Mouse (Mus musculus): ENCODE data around the gene Zdhhc19. TPM values are rescaled to one million over a fixed set of nuclear protein-coding genes. Genes with fewer than 3 reads are reported as not detected.

Gene Zdhhc19
- polyA plus RNA-seq, 1 experiment from 2014 or later, result 0.22 TPM

GRCm38 (mm10) chr16:32588568-32588967 is 92.5 kb downstream of the Zdhhc19 start:
- Histone ChIP-seq H3K27ac (replicated peaks) (no peak overlapping the region), H3K4me2 (no peak overlapping the region), H3K36me3 (no peaks in the 10 kb centered on the region), H3K9ac (no peak overlapping the region), H3K4me1 (replicated peaks) (no peaks in the 10 kb centered on the region), H3K9me3 (no peaks in the 10 kb centered on the region), H3K4me3 (no peak overlapping the region), H3K27me3 (no peaks in the 10 kb centered on the region)
- WGBS, result 91% methylated on average over 3 of the region's 3 CpGs
- ATAC-seq (ENCODE audit: low FRiP score, low read depth), result no peak

- H3K27me3 ChIP-seq, result no peaks in the 10 kb centered on the region
Measured at GRCm38 (mm10) chr16:32591521-32591920, 95.5 kb downstream of the Zdhhc19 start.

GRCm38 (mm10) chr16:32593283-32593805 is 97.3 kb downstream of the Zdhhc19 start:
- 92% methylated on average over 5 of the region's 5 CpGs for WGBS
- Histone ChIP-seq H3K9ac (no peak overlapping the region), H3K36me3 (no peaks in the 10 kb centered on the region), H3K27ac (replicated peaks) (no peak overlapping the region), H3K27me3 (no peaks in the 10 kb centered on the region), H3K4me3 (no peak overlapping the region), H3K4me2 (no peak overlapping the region), H3K9me3 (no peaks in the 10 kb centered on the region), H3K4me1 (replicated peaks) (no peaks in the 10 kb centered on the region)
- ATAC-seq (ENCODE audit: low FRiP score, low read depth), result no peak

More at GRCm38 (mm10) chr16:32591521-32591920, 95.5 kb downstream of the Zdhhc19 start:
- H3K36me3 ChIP-seq, result no peaks in the 10 kb centered on the region
- no peak for ATAC-seq (ENCODE audit: low FRiP score, low read depth)
- H3K9ac ChIP-seq, result no peak overlapping the region
- no peak overlapping the region for H3K4me3 ChIP-seq
- H3K9me3 ChIP-seq, result no peaks in the 10 kb centered on the region
- no peak overlapping the region for H3K27ac ChIP-seq (replicated peaks)
- WGBS, result 79% methylated on average over 8 of the region's 8 CpGs
- no peaks in the 10 kb centered on the region for H3K4me1 ChIP-seq (replicated peaks)
- no peak overlapping the region for H3K4me2 ChIP-seq

GRCm38 (mm10) chr16:32593916-32594315 is 97.9 kb downstream of the Zdhhc19 start:
- Histone ChIP-seq H3K9ac (no peak overlapping the region), H3K27me3 (no peaks in the 10 kb centered on the region), H3K9me3 (no peaks in the 10 kb centered on the region), H3K4me1 (replicated peaks) (no peaks in the 10 kb centered on the region), H3K4me2 (no peak overlapping the region), H3K36me3 (no peaks in the 10 kb centered on the region), H3K27ac (replicated peaks) (no peak overlapping the region), H3K4me3 (no peak overlapping the region)
- WGBS, result 80% methylated on average over 5 of the region's 5 CpGs
- no peak for ATAC-seq (ENCODE audit: low FRiP score, low read depth)

- Histone ChIP-seq H3K9me3 (no peaks in the 10 kb centered on the region), H3K4me2 (no peak overlapping the region), H3K36me3 (no peaks in the 10 kb centered on the region), H3K4me3 (no peak overlapping the region), H3K27ac (replicated peaks) (no peak overlapping the region), H3K27me3 (no peaks in the 10 kb centered on the region), H3K9ac (no peak overlapping the region), H3K4me1 (replicated peaks) (no peaks in the 10 kb centered on the region)
- ATAC-seq (ENCODE audit: low FRiP score, low read depth), result no peak
- WGBS, result 84% methylated on average over 5 of the region's 5 CpGs
Measured at GRCm38 (mm10) chr16:32594701-32595100, 98.6 kb downstream of the Zdhhc19 start.

GRCm38 (mm10) chr16:32595142-32595855 is 99.2 kb downstream of the Zdhhc19 start:
- H3K27ac ChIP-seq (replicated peaks), result no peak overlapping the region
- H3K9me3 ChIP-seq, result no peaks in the 10 kb centered on the region
- H3K4me1 ChIP-seq (replicated peaks), result no peaks in the 10 kb centered on the region
- no peaks in the 10 kb centered on the region for H3K27me3 ChIP-seq
- no peak overlapping the region for H3K9ac ChIP-seq
- no peak overlapping the region for H3K4me3 ChIP-seq
- no peak for ATAC-seq (ENCODE audit: low FRiP score, low read depth)
- H3K4me2 ChIP-seq, result no peak overlapping the region
- WGBS, result 86% methylated on average over 10 of the region's 10 CpGs
- no peaks in the 10 kb centered on the region for H3K36me3 ChIP-seq

GRCm38 (mm10) chr16:32597909-32598381 is 101.9 kb downstream of the Zdhhc19 start:
- 22% methylated on average over 4 of the region's 4 CpGs for WGBS
- peak; percentile 86 for ATAC-seq (ENCODE audit: low FRiP score, low read depth)
- H3K9me3 ChIP-seq, result no peaks in the 10 kb centered on the region
- no peaks in the 10 kb centered on the region for H3K4me1 ChIP-seq (replicated peaks)
- no peaks in the 10 kb centered on the region for H3K36me3 ChIP-seq
- 0 out of 2 replicates have a peak overlapping the region, but pooled peaks have one; percentile 7 for H3K4me2 ChIP-seq
- peak overlapping the region; percentile 58 for H3K27ac ChIP-seq (replicated peaks)
- H3K4me3 ChIP-seq, result no peak overlapping the region
- H3K27me3 ChIP-seq, result no peaks in the 10 kb centered on the region
- no peak overlapping the region for H3K9ac ChIP-seq

GRCm38 (mm10) chr16:32599151-32599550 is 103.1 kb downstream of the Zdhhc19 start:
- Histone ChIP-seq H3K9ac (no peak overlapping the region), H3K36me3 (no peaks in the 10 kb centered on the region), H3K4me2 (no peak overlapping the region), H3K4me3 (no peak overlapping the region), H3K27me3 (no peaks in the 10 kb centered on the region), H3K4me1 (replicated peaks) (no peaks in the 10 kb centered on the region), H3K27ac (replicated peaks) (no peak overlapping the region), H3K9me3 (no peaks in the 10 kb centered on the region)
- ATAC-seq (ENCODE audit: low FRiP score, low read depth), result no peak
- 95% methylated on average over 1 of the region's 1 CpGs for WGBS

- H3K27me3 ChIP-seq, result no peaks in the 10 kb centered on the region
- no peaks in the 10 kb centered on the region for H3K36me3 ChIP-seq
- no peak overlapping the region for H3K9ac ChIP-seq
- H3K9me3 ChIP-seq, result no peaks in the 10 kb centered on the region
- H3K4me1 ChIP-seq (replicated peaks), result no peaks in the 10 kb centered on the region
- H3K27ac ChIP-seq (replicated peaks), result no peak overlapping the region
- no peak overlapping the region for H3K4me2 ChIP-seq
- no peak for ATAC-seq (ENCODE audit: low FRiP score, low read depth)
- WGBS, result 79% methylated on average over 3 of the region's 3 CpGs
- no peak overlapping the region for H3K4me3 ChIP-seq
Measured at GRCm38 (mm10) chr16:32602193-32602685, 106.2 kb downstream of the Zdhhc19 start.

GRCm38 (mm10) chr16:32607562-32608343 is 111.7 kb downstream of the Zdhhc19 start:
- Histone ChIP-seq H3K4me3 (peak overlapping the region; percentile 79), H3K27ac (replicated peaks) (no peak overlapping the region)
- 63% methylated on average over 7 of the region's 7 CpGs for WGBS

GRCm38 (mm10) chr16:32608344-32608711 is 112.3 kb downstream of the Zdhhc19 start:
- peak overlapping the region; percentile 67 for H3K4me2 ChIP-seq
- 10% methylated on average over 8 of the region's 8 CpGs for WGBS
- H3K4me1 ChIP-seq (replicated peaks), result peaks cover 22% of the 10 kb centered on the region
- no peaks in the 10 kb centered on the region for H3K36me3 ChIP-seq
- peak overlapping the region; percentile 35 for H3K9ac ChIP-seq
- H3K27ac ChIP-seq (replicated peaks), result peak overlapping the region; percentile 92
- no peaks in the 10 kb centered on the region for H3K27me3 ChIP-seq
- H3K4me3 ChIP-seq, result peak overlapping the region; percentile 79
- no peak for ATAC-seq (ENCODE audit: low FRiP score, low read depth)
- H3K9me3 ChIP-seq, result no peaks in the 10 kb centered on the region

More at GRCm38 (mm10) chr16:32607562-32608343, 111.7 kb downstream of the Zdhhc19 start:
- peak overlapping the region; percentile 35; the same call in 1 of the 2 replicates for H3K9ac ChIP-seq
- H3K9me3 ChIP-seq, result no peaks in the 10 kb centered on the region
- ATAC-seq (ENCODE audit: low FRiP score, low read depth), result no peak
- H3K4me1 ChIP-seq (replicated peaks), result peaks cover 22% of the 10 kb centered on the region
- no peaks in the 10 kb centered on the region for H3K27me3 ChIP-seq
- no peaks in the 10 kb centered on the region for H3K36me3 ChIP-seq
- peak overlapping the region; percentile 67 for H3K4me2 ChIP-seq

All from hindbrain, embryonic 15.5 days (tissue).